Mouse (Mus musculus): Measurements from ENCODE around the gene Hhat.

Hhat gene

GRCm38 (mm10) chr1:192770495-192771331, at the start of gene Hhat:
Hhat (minus strand) TSS chr1:192771223.
- TF ChIP-seq GATA4 (IDR thresholded peaks at IDR 0.05; ENCODE audit: insufficient replicate concordance, low read length): no peak

- TF ChIP-seq GATA4 (IDR thresholded peaks at IDR 0.05; ENCODE audit: insufficient replicate concordance, low read length): no peak
These were observed 47.3 kb upstream of the Hhat start for GRCm38 (mm10) chr1:192818334-192818733.

GRCm38 (mm10) chr1:192815789-192816188, 44.8 kb upstream of the Hhat start:
- TF ChIP-seq GATA4 (IDR thresholded peaks at IDR 0.05; ENCODE audit: insufficient replicate concordance, low read length): no peak

- no peak for TF ChIP-seq GATA4 (IDR thresholded peaks at IDR 0.05; ENCODE audit: insufficient replicate concordance, low read length)
These were observed 43.7 kb upstream of the Hhat start for GRCm38 (mm10) chr1:192814700-192815099.

DNA sequence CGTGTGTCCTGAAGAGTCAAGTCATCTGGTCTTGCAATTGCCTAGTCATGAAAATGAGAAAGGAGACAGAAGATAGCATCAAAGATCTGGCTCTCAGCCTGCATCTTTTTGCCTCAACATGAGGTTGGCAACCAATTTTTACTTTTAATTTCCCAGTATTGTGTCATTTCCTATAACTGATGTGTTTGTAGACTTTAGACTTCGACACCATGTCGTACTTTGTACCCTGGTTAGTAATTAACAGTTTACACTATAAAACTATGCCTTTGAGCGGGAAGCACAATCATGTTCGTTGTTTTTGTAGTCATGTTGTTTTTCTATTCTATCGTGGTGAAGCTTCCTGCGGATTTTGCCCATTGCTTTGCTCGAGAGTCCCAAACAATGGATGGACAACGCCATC, 41.7 kb upstream of the Hhat start:
- no peak for TF ChIP-seq GATA4 (IDR thresholded peaks at IDR 0.05; ENCODE audit: insufficient replicate concordance, low read length)

- no peak for TF ChIP-seq GATA4 (IDR thresholded peaks at IDR 0.05; ENCODE audit: insufficient replicate concordance, low read length)
These were observed 41.3 kb upstream of the Hhat start for GRCm38 (mm10) chr1:192812290-192812689.

- TF ChIP-seq GATA4 (IDR thresholded peaks at IDR 0.05; ENCODE audit: insufficient replicate concordance, low read length): no peak
These were observed 35.4 kb upstream of the Hhat start for GRCm38 (mm10) chr1:192806168-192807157.

- no peak for TF ChIP-seq GATA4 (IDR thresholded peaks at IDR 0.05; ENCODE audit: insufficient replicate concordance, low read length)
These were observed 29.3 kb upstream of the Hhat start for GRCm38 (mm10) chr1:192800338-192800737.

- no peak for TF ChIP-seq GATA4 (IDR thresholded peaks at IDR 0.05; ENCODE audit: insufficient replicate concordance, low read length)
These were observed 28.4 kb upstream of the Hhat start for GRCm38 (mm10) chr1:192799165-192799991.

- TF ChIP-seq GATA4 (IDR thresholded peaks at IDR 0.05; ENCODE audit: insufficient replicate concordance, low read length): no peak
These were observed 27.5 kb upstream of the Hhat start for GRCm38 (mm10) chr1:192798212-192799164.

DNA sequence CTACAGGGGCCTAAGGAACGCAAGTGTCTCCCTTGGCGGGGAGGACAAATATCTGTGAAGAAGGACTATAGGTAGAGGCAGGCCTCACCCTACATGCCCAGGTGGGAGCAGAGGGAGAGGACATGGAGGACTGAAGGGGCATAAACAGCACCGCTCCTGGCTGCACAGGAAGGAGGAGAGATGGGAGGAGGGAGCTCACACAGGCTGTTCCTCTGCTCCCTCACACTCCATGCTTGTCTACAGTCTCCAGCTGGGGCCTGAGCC, 25.9 kb upstream of the Hhat start:
- TF ChIP-seq GATA4 (IDR thresholded peaks at IDR 0.05; ENCODE audit: insufficient replicate concordance, low read length): no peak

DNA sequence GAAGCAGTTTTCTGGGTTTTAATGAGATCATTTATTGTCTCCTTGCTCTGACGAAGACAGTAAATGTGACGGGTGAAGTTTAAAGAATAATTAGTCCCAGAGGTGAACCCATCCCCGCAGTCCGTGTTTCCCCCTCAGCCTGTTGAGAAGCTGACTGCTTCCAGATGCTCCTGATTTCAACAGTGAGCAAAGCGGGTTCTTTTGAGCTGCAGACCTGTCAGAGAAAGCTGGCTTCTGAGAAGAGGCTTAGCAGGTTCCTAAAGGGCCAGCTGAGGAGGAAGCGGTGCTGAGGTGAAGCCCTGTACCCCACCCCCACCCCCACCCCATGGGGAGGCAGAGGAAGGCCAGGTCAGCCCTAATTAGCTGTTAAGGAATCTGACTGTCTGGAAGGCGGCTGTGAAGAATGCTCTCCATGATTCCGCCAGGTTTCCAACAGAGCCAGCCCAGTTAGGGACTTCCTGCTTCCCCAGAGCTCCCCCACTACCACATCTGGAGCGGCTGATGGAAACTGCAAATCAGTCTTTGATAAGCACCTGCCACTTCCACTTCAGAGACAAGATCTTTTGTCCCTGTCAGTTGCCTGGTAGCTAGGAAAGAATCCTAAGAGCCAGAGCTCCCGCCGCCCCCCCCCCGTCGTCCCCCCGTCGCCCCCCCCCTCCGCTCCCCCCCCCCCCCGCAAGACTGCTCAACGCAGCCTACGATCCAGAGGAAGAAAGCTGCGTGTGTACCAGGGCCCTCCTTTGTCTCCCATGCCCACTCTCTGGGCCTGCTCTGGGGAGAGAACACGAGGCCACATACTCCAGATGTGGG, 25.4 kb upstream of the Hhat start:
- TF ChIP-seq GATA4 (IDR thresholded peaks at IDR 0.05; ENCODE audit: insufficient replicate concordance, low read length): no peak

All from liver, adult (tissue).